Mouse (Mus musculus) lung, postnatal 0 days (tissue): ENCODE measurements around the gene 2810006K23Rik.

ENCODE experiments used
- CTCF ChIP-seq: IDR thresholded peaks from 2 replicates; pipeline ENCODE4 v1.5.1; 2016; ENCODE audit warnings: antibody characterized with exemption, mild to moderate bottlenecking
- EP300 ChIP-seq: IDR thresholded peaks from 2 replicates; pipeline ENCODE4 v1.6.1; 2016; ENCODE audit warnings: antibody characterized with exemption, mild to moderate bottlenecking, control low read depth

- TF ChIP-seq CTCF: no peak
- TF ChIP-seq EP300: no peak
These were observed 23.7 kb downstream of the 2810006K23Rik start for GRCm38 (mm10) chr5:124351604-124352003.
